Mouse (Mus musculus) CH12.LX (cell line): Measurements from ENCODE around the gene Xkr7. TPM values are rescaled to one million over a fixed set of nuclear protein-coding genes. Genes with fewer than 3 reads are reported as not detected.
A peak's percentile ranks its signal among the peaks of the same experiment; 100 is the strongest.

Experiments
- DNase-seq: peaks from one replicate; pipeline ENCODE4 v3.0.0-alpha.2; 2013; ENCODE audit errors: extremely low read depth
- H3K27ac ChIP-seq: 2 replicates; pipeline ENCODE4 v1.5.1; 2012; ENCODE audit warnings: low read depth, mild to moderate bottlenecking, control low read depth, moderate library complexity; ENCODE audit not compliant: insufficient read depth
- H3K27me3 ChIP-seq: replicated peaks from 2 replicates; pipeline ENCODE3; 2012; ENCODE audit warnings: inconsistent platforms
- H3K36me3 ChIP-seq, 2 experiments: replicated peaks in 1 of 2; 2 replicates each; pipeline versions ENCODE3 to v1.6.1; 2012; ENCODE audit warnings: inconsistent platforms in 1 of 2, low read length in 1 of 2, mild to moderate bottlenecking in 1 of 2, mixed read lengths in 1 of 2, moderate library complexity in 1 of 2; ENCODE audit not compliant: control insufficient read depth in 1 of 2, insufficient read depth in 1 of 2
- H3K4me1 ChIP-seq, 2 experiments: 2 replicates each; pipeline ENCODE4 v1.6.1; 2012; ENCODE audit warnings: inconsistent platforms in 1 of 2, moderate library complexity in 1 of 2; ENCODE audit not compliant: insufficient read depth in 2 of 2, control insufficient read depth in 1 of 2
- H3K4me2 ChIP-seq: 2 replicates; pipeline ENCODE4 v1.6.1; 2012; ENCODE audit warnings: low read depth, mild to moderate bottlenecking, control low read depth; ENCODE audit not compliant: poor library complexity, insufficient read depth, severe bottlenecking
- H3K4me3 ChIP-seq, 3 experiments: fragments of 150-350 bp in 1 of 3; sonication (generic) in 1 of 3; replicated peaks in 1 of 3; 2 replicates each; pipeline versions ENCODE3 to v1.5.1; 2011 to 2012; ENCODE audit warnings: low read depth in 2 of 3, low read length in 2 of 3, mild to moderate bottlenecking in 2 of 3, moderate library complexity in 2 of 3, control low read depth in 1 of 3, improper control_type of control experiment in 1 of 3, inconsistent platforms in 1 of 3, mixed read lengths in 1 of 3; ENCODE audit not compliant: poor library complexity in 1 of 3
- H3K79me2 ChIP-seq: replicated peaks from 2 replicates; pipeline ENCODE4 v1.6.1; 2012; ENCODE audit warnings: mild to moderate bottlenecking, moderate library complexity; ENCODE audit not compliant: control insufficient read depth, poor library complexity, insufficient read depth, severe bottlenecking; ENCODE audit errors: extremely low read depth
- H3K9ac ChIP-seq: 2 replicates; pipeline ENCODE4 v1.6.1; 2012; ENCODE audit warnings: low read depth, mild to moderate bottlenecking, control low read depth, moderate library complexity; ENCODE audit not compliant: insufficient read depth
- H3K9me3 ChIP-seq: replicated peaks from 2 replicates; pipeline ENCODE3; 2012; ENCODE audit warnings: low read length, inconsistent platforms, mixed read lengths
- CHD1 ChIP-seq: IDR thresholded peaks from 2 replicates; pipeline ENCODE4 v1.6.1; 2012; ENCODE audit warnings: low read depth, low read length, improper control_type of control experiment, inconsistent platforms
- CHD2 ChIP-seq: IDR thresholded peaks from 2 replicates; pipeline ENCODE4 v1.6.1; 2011; ENCODE audit warnings: low read length, improper control_type of control experiment
- CTCF ChIP-seq, 2 experiments: IDR thresholded peaks in 1 of 2; conservative IDR thresholded peaks in 1 of 2; 2 replicates each; pipeline ENCODE4 v1.5.1; 2011 to 2012; ENCODE audit warnings: low read depth in 2 of 2, low read length in 2 of 2, improper control_type of control experiment in 1 of 2, inconsistent platforms in 1 of 2, mild to moderate bottlenecking in 1 of 2, moderate library complexity in 1 of 2
- E2F4 ChIP-seq: IDR thresholded peaks from 2 replicates; pipeline ENCODE4 v1.6.1; 2011; ENCODE audit warnings: low read depth, low read length, improper control_type of control experiment; ENCODE audit not compliant: insufficient replicate concordance
- HCFC1 ChIP-seq: IDR thresholded peaks from 2 replicates; pipeline ENCODE4 v1.6.1; 2012; ENCODE audit warnings: low read depth, mild to moderate bottlenecking, inconsistent platforms, low read length, improper control_type of control experiment
- MAFK ChIP-seq: IDR thresholded peaks from 2 replicates; pipeline ENCODE4 v1.6.1; 2011; ENCODE audit warnings: low read length, improper control_type of control experiment; ENCODE audit not compliant: insufficient replicate concordance
- MAX ChIP-seq: IDR thresholded peaks from 2 replicates; pipeline ENCODE4 v1.6.1; 2011; ENCODE audit warnings: low read length, improper control_type of control experiment
- MAZ ChIP-seq: IDR thresholded peaks from 2 replicates; pipeline ENCODE4 v1.6.1; 2012; ENCODE audit warnings: low read depth, mild to moderate bottlenecking, inconsistent platforms, low read length, improper control_type of control experiment, moderate library complexity
- MEF2A ChIP-seq: IDR thresholded peaks from 2 replicates; pipeline ENCODE4 v1.6.1; 2014; ENCODE audit warnings: low read depth, mild to moderate bottlenecking, inconsistent platforms, low read length, improper control_type of control experiment, borderline replicate concordance
- MXI1 ChIP-seq: IDR thresholded peaks from 2 replicates; pipeline ENCODE4 v1.6.1; 2011; ENCODE audit warnings: mild to moderate bottlenecking, low read depth, low read length, improper control_type of control experiment
- RAD21 ChIP-seq: IDR thresholded peaks from 2 replicates; pipeline ENCODE4 v1.6.1; 2011; ENCODE audit warnings: low read depth, mild to moderate bottlenecking, low read length, improper control_type of control experiment, moderate library complexity
- RCOR1 ChIP-seq: conservative IDR thresholded peaks from 2 replicates; pipeline ENCODE4 v1.6.1; 2012; ENCODE audit warnings: low read depth, mild to moderate bottlenecking, inconsistent platforms, low read length, improper control_type of control experiment
- SMC3 ChIP-seq: IDR thresholded peaks from 2 replicates; pipeline ENCODE4 v1.6.1; 2011; ENCODE audit warnings: low read depth, low read length, improper control_type of control experiment
- USF1 ChIP-seq: IDR thresholded peaks from 2 replicates; pipeline ENCODE4 v1.6.1; 2014; ENCODE audit warnings: low read depth, mild to moderate bottlenecking, inconsistent platforms, low read length, improper control_type of control experiment
- ZC3H11A ChIP-seq: IDR thresholded peaks from 2 replicates; pipeline ENCODE4 v1.6.1; 2012; ENCODE audit warnings: low read depth, mild to moderate bottlenecking, inconsistent platforms, low read length, improper control_type of control experiment
- ZKSCAN1 ChIP-seq: IDR thresholded peaks from 2 replicates; pipeline ENCODE4 v1.6.1; 2012; ENCODE audit warnings: low read depth, inconsistent platforms, low read length, improper control_type of control experiment, borderline replicate concordance
- ZMIZ1 ChIP-seq: IDR thresholded peaks from 2 replicates; pipeline ENCODE4 v1.6.1; 2012; ENCODE audit warnings: low read depth, mild to moderate bottlenecking, inconsistent platforms, low read length, improper control_type of control experiment
- ZNF384 ChIP-seq: IDR thresholded peaks from 2 replicates; pipeline ENCODE4 v1.6.1; 2012; ENCODE audit warnings: low read depth, low read length, improper control_type of control experiment, inconsistent platforms
- dilution Hi-C: fragments of 300-500 bp; cut with MboI; formaldehyde crosslinking; loops from 2 replicates; pipeline ENCODE4 v1.14.3; 2020; ENCODE audit warnings: low sequenced_read_pairs; ENCODE audit not compliant: extremely low pct_unique_long_range_greater_than_20kb, extremely low pct_ligation_motif_present
- in situ Hi-C: fragments of 300-500 bp; cut with MboI; formaldehyde crosslinking; loops from 3 replicates; pipeline ENCODE4 v1.14.3; 2019; ENCODE audit warnings: low sequenced_read_pairs, low pct_ligation_motif_present, low pct_unique_long_range_greater_than_20kb, mixed read lengths
- polyA plus RNA-seq: library from polyadenylated mRNA; unstranded; fragments of >175 nt; gene quantifications from 2 replicates; pipeline ENCODE4 v1.2.1, GENCODE M21; 2012; ENCODE audit warnings: low read depth; ENCODE audit not compliant: insufficient read length
- total RNA-seq, 2 experiments: library from RNA; depleted of rRNA; stranded (reverse); fragments of 300-350 nt in 1 of 2; fragments of >200 nt in 1 of 2; gene quantifications; 2 replicates each; pipeline ENCODE4 v1.2.3; 2012 to 2014

Xkr7 gene
- total and polyA plus RNA-seq, 3 experiments, result not detected

DNA sequence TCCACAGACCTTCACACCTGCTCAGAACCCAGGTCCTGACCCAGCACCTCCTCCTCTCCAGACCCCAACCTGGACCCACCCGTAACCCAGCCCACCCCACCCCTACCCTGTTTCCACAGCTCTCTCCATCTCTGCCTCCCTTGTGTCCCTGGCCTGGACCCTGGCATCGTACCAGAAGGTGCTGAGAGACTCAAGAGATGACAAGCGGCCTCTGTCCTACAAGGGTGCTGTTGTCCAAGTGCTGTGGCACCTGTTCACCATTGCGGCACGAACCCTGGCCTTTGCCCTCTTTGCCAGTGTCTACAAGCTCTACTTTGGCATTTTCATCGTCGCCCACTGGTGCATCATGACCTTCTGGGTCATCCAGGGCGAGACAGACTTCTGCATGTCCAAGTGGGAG, 22.2 kb downstream of the Xkr7 start:
- Histone ChIP-seq H3K9ac (no peak overlapping the region), H3K79me2 (no peaks in the 10 kb centered on the region), H3K27me3 (peaks cover 88% of the 10 kb centered on the region), H3K4me2 (no peak overlapping the region), H3K27ac (no peak overlapping the region), H3K4me1 (peaks cover 8 to 44% of the 10 kb centered on the region in 2 experiments; a peak in 3 of 4 replicates), H3K4me3 (no peak overlapping the region), H3K9me3 (no peaks in the 10 kb centered on the region), H3K36me3 (no peaks in the 10 kb centered on the region)
- dilution Hi-C loops (no loop called here), in situ Hi-C loops (no loop called here)
- TF ChIP-seq MXI1 (no peak), ZC3H11A (no peak), E2F4 (no peak)
- no peak for DNase-seq

DNA sequence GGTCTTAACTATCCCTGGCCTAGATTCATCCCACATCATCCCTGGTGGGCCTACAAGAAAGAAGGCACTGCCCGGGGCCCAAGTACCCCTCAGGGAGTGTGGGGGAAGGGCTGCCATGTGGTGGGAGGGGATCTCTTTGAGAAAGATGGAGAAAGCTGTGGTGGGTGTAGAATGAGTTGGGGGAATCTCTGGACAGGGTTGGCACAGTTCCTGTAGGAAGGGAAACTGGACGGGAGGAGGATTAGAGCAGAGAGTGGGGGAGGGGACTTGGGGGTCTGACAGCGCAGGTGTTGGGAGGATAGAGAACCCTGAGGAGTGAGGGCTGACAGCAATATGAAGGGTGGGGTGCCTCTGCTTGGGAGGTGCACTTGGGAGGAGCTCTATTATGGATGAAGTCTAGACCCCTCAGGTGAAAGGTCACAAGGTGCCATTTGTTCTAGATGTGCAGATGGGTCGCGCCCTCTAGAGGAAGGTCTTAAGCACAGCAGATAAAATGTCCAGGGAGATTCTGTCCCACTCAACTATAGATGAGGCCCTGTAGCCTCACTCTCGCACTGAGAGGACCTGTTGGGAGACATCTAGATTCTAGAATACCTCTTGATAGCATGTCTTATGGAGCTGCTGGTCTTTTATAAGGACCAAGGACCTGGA, 23.7 kb downstream of the Xkr7 start:
- H3K4me1 ChIP-seq, result peaks cover 8 to 44% of the 10 kb centered on the region in 2 experiments; a peak in 3 of 4 replicates
- DNase-seq, result peak; percentile 29
- no peak overlapping the region for H3K27ac ChIP-seq
- no peaks in the 10 kb centered on the region for H3K79me2 ChIP-seq
- H3K36me3 ChIP-seq, result no peaks in the 10 kb centered on the region
- peaks cover 88% of the 10 kb centered on the region for H3K27me3 ChIP-seq
- no peak overlapping the region for H3K4me3 ChIP-seq
- dilution Hi-C loops, result no loop called here
- no peaks in the 10 kb centered on the region for H3K9me3 ChIP-seq
- in situ Hi-C loops, result no loop called here
- no peak for TF ChIP-seq MAFK
- peak; percentile 56 to 61 for TF ChIP-seq CTCF (conservative IDR thresholded peaks at IDR 0.05 in 1 of 2, IDR thresholded peaks at IDR 0.05 in 1 of 2; ENCODE audit: low read depth in 2 of 2, low read length in 2 of 2)
- TF ChIP-seq MEF2A, result no peak
- TF ChIP-seq RAD21, result peak; percentile 12
- TF ChIP-seq CHD1, result no peak
- TF ChIP-seq ZNF384, result no peak
- TF ChIP-seq MAX, result no peak
- TF ChIP-seq RCOR1, result no peak
- TF ChIP-seq USF1, result no peak
- TF ChIP-seq MAZ, result no peak
- no peak for TF ChIP-seq CHD2
- no peak for TF ChIP-seq ZMIZ1
- TF ChIP-seq HCFC1, result no peak
- TF ChIP-seq SMC3, result no peak
- TF ChIP-seq ZKSCAN1, result no peak
- H3K9ac ChIP-seq, result no peak overlapping the region
- no peak overlapping the region for H3K4me2 ChIP-seq
